26 mouse cellular contexts compared by ENCODE assay signal in the genomic region with DNA sequence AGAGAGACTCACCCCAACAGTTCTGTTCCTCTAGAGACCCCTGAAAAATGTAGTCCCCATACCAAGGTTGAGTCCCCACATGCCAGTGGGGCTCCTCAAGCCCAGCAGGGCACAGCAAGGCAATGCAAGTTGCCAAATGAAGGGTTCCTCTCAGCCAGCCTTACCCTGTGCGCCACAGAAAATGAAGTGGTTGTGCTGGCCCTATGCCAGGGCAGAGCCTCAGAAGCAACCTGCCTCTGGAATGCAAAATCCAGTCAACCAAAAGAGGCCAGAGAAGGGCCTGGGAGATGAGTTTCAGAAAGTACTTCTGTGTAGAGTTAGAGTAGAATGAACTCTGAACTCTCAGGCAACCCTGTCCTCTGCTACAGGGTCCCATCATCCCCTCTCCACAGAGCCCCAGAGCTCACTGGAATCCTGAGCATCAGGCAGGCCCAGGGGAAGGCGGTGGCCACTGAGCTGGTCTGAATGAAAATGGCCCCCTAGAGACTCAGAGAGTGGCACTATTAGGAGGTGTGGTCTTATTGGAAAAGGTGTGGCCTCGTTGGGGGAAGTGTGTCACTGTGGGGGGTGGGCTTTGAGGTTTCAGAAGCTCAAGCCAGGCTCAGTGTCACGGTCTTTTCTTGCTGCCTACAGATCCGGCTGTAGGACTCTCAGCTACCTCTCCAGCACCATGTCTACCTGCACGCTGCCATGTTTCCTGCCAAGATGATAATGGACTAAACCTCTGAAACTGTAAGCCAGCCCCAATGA. TPM values are rescaled to one million over a fixed set of nuclear protein-coding genes. Genes with fewer than 3 reads are reported as not detected.
DNase-seq lines count a peak whose midpoint lies in the region; ATAC-seq and TF ChIP-seq lines count a peak whose summit lies in the region.
"Had no signal": no experiment of that assay in that cellular context is flagged by ENCODE, and none has a peak within 500 bp of the region (broad histone marks: within the 10 kb centered on the region; RNA-seq: fewer than 3 reads in every experiment).

No protein-coding gene starts in this region.

- H3K27me3 ChIP-seq in lung, embryonic 16.5 days (ENCODE audit: control insufficient read depth, insufficient read depth, low read depth, low read length) = no peaks in the 10 kb centered on the region
- H3K27me3 ChIP-seq: forebrain, embryonic 13.5 days; heart, embryonic 13.5 days; neural tube, embryonic 12.5 days had no signal

- no peaks in the 10 kb centered on the region for H3K36me3 ChIP-seq in lung, embryonic 16.5 days (ENCODE audit: control insufficient read depth, insufficient read depth, low read length)
- H3K36me3 ChIP-seq: heart, embryonic 13.5 days; midbrain, embryonic 10.5 days; neural tube, embryonic 12.5 days had no signal

- no peak overlapping the region for H3K9ac ChIP-seq in lung, embryonic 16.5 days (ENCODE audit: low read length)
- H3K9ac ChIP-seq: forebrain, embryonic 13.5 days; heart, embryonic 13.5 days; neural tube, embryonic 12.5 days had no signal

- H3K4me2 ChIP-seq in lung, embryonic 16.5 days (ENCODE audit: low read depth, low read length) = no peak overlapping the region
- H3K4me2 ChIP-seq: forebrain, embryonic 13.5 days; heart, embryonic 13.5 days; liver, embryonic 11.5 days; neural tube, embryonic 12.5 days had no signal

- TF ChIP-seq POLR2A in lung, adult 2 months (IDR thresholded peaks at IDR 0.05; ENCODE audit: borderline replicate concordance, extremely low read depth, low read depth, low read length) = no peak

- peaks cover 3% of the 10 kb centered on the region; the same call in 1 of the 2 replicates for H3K4me1 ChIP-seq in lung, embryonic 16.5 days (replicated peaks; ENCODE audit: control insufficient read depth, insufficient read depth, low read length)
- no peaks in the 10 kb centered on the region for H3K4me1 ChIP-seq in lung, adult 2 months (ENCODE audit: control insufficient read depth, insufficient read depth, low read length)
- H3K4me1 ChIP-seq: forebrain, embryonic 13.5 days; midbrain, embryonic 10.5 days; neural tube, embryonic 12.5 days had no signal

- H3K4me3 ChIP-seq in lung, embryonic 16.5 days (ENCODE audit: low read length) = no peak overlapping the region
- H3K4me3 ChIP-seq in lung, adult 2 months (replicated peaks; ENCODE audit: extremely low read depth, low read depth, low read length) = no peak overlapping the region
- H3K4me3 ChIP-seq: forebrain, embryonic 13.5 days; heart, embryonic 13.5 days; left cerebral cortex, adult 2 months; midbrain, embryonic 10.5 days; neural tube, embryonic 12.5 days had no signal

- no peak for TF ChIP-seq CTCF in lung, adult 2 months (IDR thresholded peaks at IDR 0.05; ENCODE audit: insufficient read depth, low read length)

- 58% methylated on average over 6 of the region's 6 CpGs for WGBS in lung, embryonic 16.5 days
- 68% methylated on average over 6 of the region's 6 CpGs for WGBS in lung, adult 2 months

- intact Hi-C loops in left cerebral cortex, postnatal 10 days (cut with DNase I) = no loop called here

- ATAC-seq in lung, embryonic 16.5 days (ENCODE audit: low read depth) = peak; percentile 12; the same call in 1 of the 2 replicates
- ATAC-seq: CD4-positive, CD25-positive, alpha-beta regulatory T cell, adult 4 months; forebrain, embryonic 13.5 days; hindbrain, embryonic 16.5 days; intestine, postnatal 0 days had no signal

- peak; percentile 37 for DNase-seq in adrenal gland, postnatal 10 days
- DNase-seq in adrenal gland, adult 2 months = no peak
- no peak for DNase-seq in lung, adult 2 months
- DNase-seq in R1 (ENCODE audit: low read depth, low spot score) = peak; percentile 79
- DNase-seq in kidney, postnatal 25 days = peak; percentile 77 to 79
- DNase-seq in right cerebral cortex, postnatal 10 days (ENCODE audit: low spot score in 2 of 2) = no peak
- DNase-seq in left cerebral cortex, postnatal 10 days (ENCODE audit: extremely low spot score in 1 of 2, low spot score in 2 of 2) = no peak
- DNase-seq: cerebellum, adult 18-20 months; gastrocnemius, postnatal 10 days; heart, adult 18-20 months; heart, postnatal 36 days; layer of hippocampus, adult 9-11 months; lung, adult 18-20 months; spleen, adult 18-20 months; thymus, adult 18-20 months had no signal

- H3K9me3 ChIP-seq in lung, embryonic 16.5 days (ENCODE audit: control insufficient read depth, low read length) = no peaks in the 10 kb centered on the region
- H3K9me3 ChIP-seq: forebrain, embryonic 13.5 days; heart, embryonic 13.5 days; midbrain, embryonic 10.5 days; neural tube, embryonic 12.5 days had no signal

- H3K27ac ChIP-seq in lung, embryonic 16.5 days (ENCODE audit: low read length) = no peak overlapping the region
- H3K27ac ChIP-seq: forebrain, embryonic 13.5 days; heart, embryonic 13.5 days; left cerebral cortex, adult 2 months; macrophage; midbrain, embryonic 10.5 days; neural tube, embryonic 12.5 days had no signal

RNA-seq across cellular contexts. Expression of a gene that starts 33.4 kb away (rescaled TPM):
- total RNA-seq in adrenal gland, postnatal 10 days (2021) = 1 to 10 TPM; 5.9 to 7.5 TPM
- 1 to 10 TPM; 4.9 to 5.0 TPM for total RNA-seq in adrenal gland, adult 2 months (2021)
- polyA plus RNA-seq in adrenal gland, adult 2 months (2012; rRNA removed) = 8.6 and 10.5 TPM in 2 replicates
- polyA plus RNA-seq in lung, embryonic 16.5 days (2015; fragmentation: Nextera tagmentation; extraction: Ambion mirVana) = 1.7 and 1.9 TPM in 2 replicates
- polyA plus RNA-seq in lung, adult 2 months (2012; rRNA removed) = 12.1 and 13.8 TPM in 2 replicates
- total RNA-seq in left cerebral cortex, postnatal 10 days (2021) = 100 to 1,000 TPM; 370 to 382 TPM

RNA-seq across cellular contexts. Expression of a gene that starts 39.9 kb away (rescaled TPM):
- total RNA-seq in adrenal gland, postnatal 10 days (2021) = 10 to 100 TPM; 69.6 to 82.9 TPM
- total RNA-seq in adrenal gland, adult 2 months (2021) = 10 to 100 TPM; 68.8 to 91.5 TPM
- 219 and 241 TPM in 2 replicates for polyA plus RNA-seq in adrenal gland, adult 2 months (2012; rRNA removed)
- 174 and 177 TPM in 2 replicates for polyA plus RNA-seq in lung, embryonic 16.5 days (2015; fragmentation: Nextera tagmentation; extraction: Ambion mirVana)
- 105 and 162 TPM in 2 replicates for polyA plus RNA-seq in lung, adult 2 months (2012; rRNA removed)
- total RNA-seq in left cerebral cortex, postnatal 10 days (2021) = 10 to 100 TPM; 55.9 to 56.2 TPM

RNA-seq across cellular contexts. Expression of a gene that starts 59.2 kb away (rescaled TPM):
- total RNA-seq in adrenal gland, postnatal 10 days (2021) = 10 to 100 TPM; 81.5 to 84.7 TPM
- total RNA-seq in adrenal gland, adult 2 months (2021) = 10 to 100 TPM; 81.2 to 85.7 TPM
- 97.6 and 107 TPM in 2 replicates for polyA plus RNA-seq in adrenal gland, adult 2 months (2012; rRNA removed)
- 79.8 and 94.4 TPM in 2 replicates for polyA plus RNA-seq in lung, embryonic 16.5 days (2015; fragmentation: Nextera tagmentation; extraction: Ambion mirVana)
- 51.7 and 61.9 TPM in 2 replicates for polyA plus RNA-seq in lung, adult 2 months (2012; rRNA removed)
- 10 to 100 TPM; 75.2 to 90.2 TPM for total RNA-seq in left cerebral cortex, postnatal 10 days (2021)

Comparison
In these comparisons a context has a peak if more than half of its experiments do, and no peak if none do; other contexts are left out.
1. DNase-seq: peak in adrenal gland, postnatal 10 days (single experiment), R1 (single experiment) and kidney, postnatal 25 days (2 of 2); none in adrenal gland, adult 2 months (single experiment), lung, adult 2 months (single experiment), right cerebral cortex, postnatal 10 days (0 of 2) and left cerebral cortex, postnatal 10 days (0 of 2).
2. RNA of a gene that starts 33.4 kb away (total RNA-seq): 370 to 382 TPM in left cerebral cortex, postnatal 10 days; 5.9 to 7.5 TPM in adrenal gland, postnatal 10 days and 4.9 to 5.0 TPM in adrenal gland, adult 2 months; every median in the first group is over 10 times any median in the second.